Mouse (Mus musculus) ES-Bruce4 (cell line): Measurements from ENCODE around the gene Tctn1. TPM values are rescaled to one million over a fixed set of nuclear protein-coding genes. Genes with fewer than 3 reads are reported as not detected.

ENCODE experiments used
- H3K27ac ChIP-seq: 2 replicates; pipeline ENCODE4 v1.5.1; 2012; ENCODE audit warnings: low read length, inconsistent platforms; ENCODE audit not compliant: insufficient read depth
- H3K27me3 ChIP-seq: 2 replicates; pipeline ENCODE4 v1.6.1; 2012; ENCODE audit warnings: mild to moderate bottlenecking, low read length, inconsistent platforms; ENCODE audit not compliant: control insufficient read depth, poor library complexity, insufficient read depth, severe bottlenecking
- H3K36me3 ChIP-seq: 2 replicates; pipeline ENCODE4 v1.6.1; 2012; ENCODE audit warnings: inconsistent platforms, mild to moderate bottlenecking, low read length, moderate library complexity; ENCODE audit not compliant: control insufficient read depth, poor library complexity, insufficient read depth, severe bottlenecking
- H3K4me1 ChIP-seq: one replicate; pipeline ENCODE4 v1.8.1; 2011; ENCODE audit warnings: low read length; ENCODE audit not compliant: control insufficient read depth, insufficient read depth
- H3K4me3 ChIP-seq: 2 replicates; pipeline ENCODE4 v1.5.1; 2011; ENCODE audit warnings: low read depth, mild to moderate bottlenecking, low read length
- H3K9ac ChIP-seq: 2 replicates; pipeline ENCODE4 v1.6.1; 2012; ENCODE audit warnings: low read depth, mild to moderate bottlenecking, inconsistent platforms; ENCODE audit not compliant: poor library complexity, severe bottlenecking
- H3K9me3 ChIP-seq: replicated peaks from 2 replicates; pipeline ENCODE4 v1.6.1; 2012; ENCODE audit warnings: mild to moderate bottlenecking, low read length, inconsistent platforms; ENCODE audit not compliant: control insufficient read depth, poor library complexity, insufficient read depth, severe bottlenecking
- CTCF ChIP-seq: IDR thresholded peaks from one replicate; pipeline ENCODE4 v1.8.1; 2011; ENCODE audit warnings: low read depth, low read length
- EP300 ChIP-seq: IDR thresholded peaks from 2 replicates; pipeline ENCODE4 v1.6.1; 2011; ENCODE audit warnings: low read depth, low read length; ENCODE audit not compliant: insufficient read depth
- POLR2A ChIP-seq: IDR thresholded peaks from one replicate; pipeline ENCODE4 v1.8.1; 2011; ENCODE audit warnings: low read length; ENCODE audit not compliant: insufficient read depth
- polyA plus RNA-seq: library from polyadenylated mRNA; stranded (reverse); fragments of >200 nt; gene quantifications from 2 replicates; pipeline ENCODE4 v1.2.4, GENCODE M21; 2011; ENCODE audit warnings: low read depth; ENCODE audit not compliant: missing spikeins, insufficient read depth, insufficient read length

Tctn1 gene
- polyA plus RNA-seq, 1 experiment: 18.3 TPM

DNA sequence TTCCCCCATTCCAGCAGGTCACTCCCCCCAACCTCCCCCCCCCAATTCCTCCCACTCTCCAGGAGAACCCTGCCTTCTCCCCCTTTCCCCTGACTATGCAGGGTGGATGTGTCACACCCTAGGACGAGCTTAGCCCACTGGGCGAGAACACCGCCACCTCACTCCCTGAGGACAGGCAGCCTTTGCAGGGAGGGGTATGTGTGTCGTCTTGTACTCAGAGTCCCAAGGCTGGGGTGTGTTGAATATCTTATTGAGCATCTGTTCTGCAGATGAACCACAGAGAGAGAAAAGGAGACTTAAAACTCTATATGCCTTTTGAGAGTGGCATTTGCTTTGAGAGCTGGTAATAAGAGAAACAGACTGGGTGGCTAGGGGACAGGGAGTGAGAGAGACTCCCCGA, 27.1 kb downstream of the Tctn1 start:
- Histone ChIP-seq H3K4me3 (no peak overlapping the region), H3K27ac (no peak overlapping the region), H3K4me1 (no peaks in the 10 kb centered on the region), H3K9me3 (no peaks in the 10 kb centered on the region), H3K36me3 (no peaks in the 10 kb centered on the region), H3K27me3 (no peaks in the 10 kb centered on the region), H3K9ac (no peak overlapping the region)
- TF ChIP-seq POLR2A (no peak), EP300 (no peak), CTCF (no peak)

DNA sequence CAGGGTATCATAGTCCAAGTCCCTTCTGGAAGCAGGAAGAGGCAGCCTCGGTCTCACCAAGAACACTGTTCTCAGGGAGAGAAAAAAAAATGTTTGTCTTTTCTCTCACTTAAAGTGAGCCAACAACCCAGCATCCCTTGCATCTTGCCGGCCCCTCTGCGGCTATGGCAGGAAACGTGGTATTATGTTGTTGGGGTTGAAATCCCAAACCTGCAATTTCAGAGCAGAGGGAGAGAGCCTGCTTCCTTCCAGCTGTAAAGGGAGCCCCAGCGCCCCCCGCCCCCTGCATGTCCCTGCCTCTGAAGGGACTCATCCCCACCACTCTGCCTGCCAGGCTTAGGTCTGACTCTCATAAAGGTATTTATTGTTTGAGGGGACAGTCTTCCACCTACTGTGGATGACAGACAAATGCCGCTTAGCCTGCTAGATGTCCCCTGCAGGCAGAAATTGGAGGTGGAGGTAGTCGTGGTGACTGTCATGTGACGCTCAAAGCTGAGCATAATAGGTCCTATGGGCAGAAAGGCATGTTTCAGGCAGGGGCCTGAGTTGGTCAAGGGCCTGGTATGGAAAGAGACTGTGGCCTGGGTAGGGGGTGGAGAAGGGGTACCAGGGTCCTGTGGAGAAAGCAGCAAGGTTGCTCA, 28.9 kb downstream of the Tctn1 start:
- TF ChIP-seq CTCF: no peak
- TF ChIP-seq POLR2A: no peak
- TF ChIP-seq EP300: no peak
- no peak overlapping the region for H3K4me3 ChIP-seq
- no peaks in the 10 kb centered on the region for H3K9me3 ChIP-seq
- no peak overlapping the region for H3K9ac ChIP-seq
- no peaks in the 10 kb centered on the region for H3K4me1 ChIP-seq
- H3K36me3 ChIP-seq: no peaks in the 10 kb centered on the region
- H3K27ac ChIP-seq: no peak overlapping the region
- H3K27me3 ChIP-seq: no peaks in the 10 kb centered on the region

DNA sequence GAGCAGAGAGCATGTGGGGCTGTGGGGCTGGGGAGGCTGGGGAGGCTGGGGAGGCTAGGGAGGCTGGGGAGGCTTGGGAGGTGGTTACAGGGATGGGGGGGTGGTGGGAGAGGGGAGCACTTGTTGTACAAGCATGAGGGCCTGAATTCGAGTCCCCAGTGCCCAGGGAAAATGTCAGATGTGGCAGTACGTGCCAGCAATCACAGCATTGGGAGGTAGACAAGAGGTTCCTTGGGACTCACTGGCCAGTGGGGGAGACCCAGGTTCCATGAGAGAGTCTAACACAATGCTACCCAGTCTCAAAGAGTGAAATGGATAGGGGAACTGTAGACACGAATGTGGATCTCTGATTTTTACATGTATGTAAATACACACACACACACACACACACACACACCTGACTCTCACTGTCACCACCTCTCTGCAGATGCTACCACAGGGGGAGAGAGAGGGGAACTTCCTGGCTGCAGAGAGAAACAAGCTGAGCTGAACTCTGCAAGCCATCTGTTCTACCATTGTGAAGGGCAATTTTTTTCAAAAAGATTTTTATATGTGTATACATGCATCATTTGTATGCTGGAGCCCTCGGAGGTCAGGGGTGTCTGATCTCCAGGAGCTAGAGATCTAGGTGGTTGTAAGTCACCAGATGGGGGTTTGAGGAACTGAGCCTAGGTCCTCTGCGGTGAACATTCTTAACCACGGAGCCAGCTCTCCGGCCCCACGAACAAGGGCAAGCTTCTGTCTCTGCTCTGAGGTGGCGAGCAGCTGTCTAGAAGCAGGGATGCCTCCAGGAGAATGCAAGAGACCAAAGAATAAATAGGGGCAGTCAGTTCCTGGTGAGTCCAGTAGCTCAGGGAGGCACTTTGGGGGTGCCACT, 29.7 kb downstream of the Tctn1 start:
- no peak overlapping the region for H3K9ac ChIP-seq
- no peak overlapping the region for H3K27ac ChIP-seq
- H3K4me1 ChIP-seq: no peaks in the 10 kb centered on the region
- no peaks in the 10 kb centered on the region for H3K27me3 ChIP-seq
- no peaks in the 10 kb centered on the region for H3K9me3 ChIP-seq
- H3K36me3 ChIP-seq: no peaks in the 10 kb centered on the region
- H3K4me3 ChIP-seq: no peak overlapping the region
- TF ChIP-seq POLR2A: no peak
- no peak for TF ChIP-seq CTCF
- no peak for TF ChIP-seq EP300

DNA sequence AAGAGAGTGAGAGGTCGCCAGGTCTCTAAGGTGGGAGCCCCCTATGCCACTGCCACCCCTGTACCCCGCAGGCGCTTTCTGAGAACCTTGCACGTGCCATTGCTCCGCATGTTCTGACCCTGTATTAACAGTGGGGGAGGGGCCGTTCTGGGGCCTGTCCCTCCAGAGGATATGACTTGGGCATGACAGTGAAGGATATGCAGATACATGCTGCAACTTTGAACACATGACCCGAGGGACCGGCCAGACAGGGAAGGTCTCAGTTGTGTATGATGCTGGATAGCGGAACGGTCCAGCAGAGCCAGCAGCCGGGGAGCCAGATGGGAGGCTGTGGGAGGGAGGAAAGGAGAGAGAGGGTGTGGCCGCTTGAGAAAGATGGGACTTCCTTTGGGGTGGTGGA, 30.6 kb downstream of the Tctn1 start:
- no peak for TF ChIP-seq EP300
- TF ChIP-seq CTCF: no peak
- H3K27ac ChIP-seq: no peak overlapping the region

DNA sequence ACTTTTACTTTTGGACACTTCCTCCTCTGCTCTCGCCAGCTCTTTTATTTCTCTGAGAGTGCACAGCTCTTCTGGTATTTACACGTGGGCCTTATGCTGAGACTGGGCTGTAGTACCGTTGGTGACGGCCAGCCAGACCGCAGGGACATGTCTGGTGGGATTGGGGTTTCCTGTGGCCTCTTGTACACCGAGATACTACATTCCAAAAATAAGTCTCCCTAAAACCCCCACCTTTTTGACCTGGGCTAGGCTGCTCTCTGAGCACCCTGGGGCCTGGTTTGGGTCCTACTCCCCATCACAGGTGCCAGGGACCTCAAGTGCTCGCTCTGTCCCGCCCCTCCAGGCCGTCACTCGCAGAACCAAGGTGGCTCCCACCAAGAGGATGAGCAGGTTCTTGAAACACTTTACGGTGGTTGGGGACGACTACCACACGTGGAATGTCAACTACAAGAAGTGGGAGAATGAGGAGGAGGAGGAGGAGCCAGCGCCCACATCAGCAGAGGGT, 31.1 kb downstream of the Tctn1 start:
- H3K27me3 ChIP-seq: no peaks in the 10 kb centered on the region
- no peak overlapping the region for H3K9ac ChIP-seq
- H3K9me3 ChIP-seq: no peaks in the 10 kb centered on the region
- H3K4me3 ChIP-seq: no peak overlapping the region
- H3K36me3 ChIP-seq: no peaks in the 10 kb centered on the region
- H3K4me1 ChIP-seq: no peaks in the 10 kb centered on the region
- no peak overlapping the region for H3K27ac ChIP-seq
- TF ChIP-seq CTCF (no peak), EP300 (no peak), POLR2A (no peak)

More for the DNA sequence above, 30.6 kb downstream of the Tctn1 start:
- Histone ChIP-seq H3K36me3 (no peaks in the 10 kb centered on the region), H3K9me3 (no peaks in the 10 kb centered on the region), H3K27me3 (no peaks in the 10 kb centered on the region), H3K4me1 (no peaks in the 10 kb centered on the region), H3K9ac (no peak overlapping the region), H3K4me3 (no peak overlapping the region)

DNA sequence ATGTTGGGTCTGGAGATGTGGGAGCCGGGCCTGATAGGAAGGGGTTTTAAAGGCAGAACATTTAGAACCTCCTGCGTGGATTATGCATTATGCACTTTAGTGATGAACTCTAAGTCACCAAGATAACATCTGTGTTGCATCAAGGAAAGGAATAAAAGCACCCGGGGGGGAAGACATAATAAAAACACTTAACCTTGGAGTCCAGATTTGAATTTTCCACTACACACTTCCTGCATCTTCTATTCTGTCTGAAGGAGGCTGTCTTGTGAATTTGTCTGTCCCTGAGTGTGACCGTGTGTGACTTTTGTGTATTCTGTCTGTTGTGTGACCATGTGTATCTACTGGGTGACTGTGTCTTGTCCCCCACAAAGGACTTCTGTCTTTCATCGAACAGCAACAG, 32.3 kb downstream of the Tctn1 start:
- no peak overlapping the region for H3K4me3 ChIP-seq
- no peak for TF ChIP-seq EP300
- TF ChIP-seq POLR2A: no peak

More for the DNA sequence above, 32.3 kb downstream of the Tctn1 start:
- Histone ChIP-seq H3K4me1 (no peaks in the 10 kb centered on the region), H3K27ac (no peak overlapping the region), H3K27me3 (no peaks in the 10 kb centered on the region), H3K36me3 (no peaks in the 10 kb centered on the region), H3K9me3 (no peaks in the 10 kb centered on the region), H3K9ac (no peak overlapping the region)
